Mouse (Mus musculus): ENCODE measurements around the gene Arfip1. TPM values are rescaled to one million over a fixed set of nuclear protein-coding genes. Genes with fewer than 3 reads are reported as not detected.

The Arfip1 gene
- polyA plus RNA-seq, 1 experiment: 16.6 TPM

DNA sequence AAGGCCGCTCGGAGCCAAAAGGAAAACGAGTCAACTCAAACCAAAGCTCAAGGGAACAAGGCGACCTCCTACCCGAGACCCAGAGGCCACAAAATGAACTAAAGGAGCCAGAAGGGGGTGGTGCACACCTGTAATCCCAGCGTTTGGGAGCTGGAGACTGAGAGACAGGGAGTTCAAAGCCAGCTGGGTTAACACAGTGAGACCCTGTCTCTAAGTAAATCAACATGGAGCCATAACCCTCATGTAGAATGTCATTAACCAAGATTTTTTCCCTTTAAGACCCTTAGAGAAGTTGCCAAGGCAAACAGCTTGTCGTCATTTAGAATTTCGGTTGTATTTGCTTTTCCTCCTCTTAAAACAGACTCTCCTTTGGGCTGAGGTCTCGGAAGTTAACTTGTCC lies 133.4 kb downstream of the Arfip1 start:
- no peak overlapping the region for H3K4me3 ChIP-seq (replicated peaks; ENCODE audit: insufficient read depth, low read depth, low read length)
- WGBS: 82% methylated on average over 9 of the region's 9 CpGs
- no peak for DNase-seq
- no peaks in the 10 kb centered on the region for H3K27me3 ChIP-seq (ENCODE audit: control insufficient read depth, insufficient read depth, low read length)
- TF ChIP-seq POLR2A (IDR thresholded peaks at IDR 0.05; ENCODE audit: borderline replicate concordance, insufficient read depth, low read length) (no peak), CTCF (IDR thresholded peaks at IDR 0.05; ENCODE audit: borderline replicate concordance, insufficient read depth, low read depth, low read length) (no peak)
- no peak overlapping the region for H3K27ac ChIP-seq (ENCODE audit: insufficient read depth, low read length)
- no peaks in the 10 kb centered on the region for H3K4me1 ChIP-seq (ENCODE audit: control insufficient read depth, insufficient read depth, low read length)

GRCm38 (mm10) chr3:84447803-84448202 lies 134.6 kb downstream of the Arfip1 start:
- no peak for DNase-seq
- Histone ChIP-seq H3K4me3 (replicated peaks; ENCODE audit: insufficient read depth, low read depth, low read length) (no peak overlapping the region), H3K4me1 (ENCODE audit: control insufficient read depth, insufficient read depth, low read length) (no peaks in the 10 kb centered on the region), H3K27me3 (ENCODE audit: control insufficient read depth, insufficient read depth, low read length) (no peaks in the 10 kb centered on the region), H3K27ac (ENCODE audit: insufficient read depth, low read length) (no peak overlapping the region)
- TF ChIP-seq POLR2A (IDR thresholded peaks at IDR 0.05; ENCODE audit: borderline replicate concordance, insufficient read depth, low read length) (no peak), CTCF (IDR thresholded peaks at IDR 0.05; ENCODE audit: borderline replicate concordance, insufficient read depth, low read depth, low read length) (no peak)
- 58% methylated on average over 5 of the region's 5 CpGs for WGBS

Other genes with a start within 250 kb of the Arfip1 start
- 5.6 and 6.8 TPM in 2 replicates for gene Fhdc1, start 102.2 kb downstream of the Arfip1 start, polyA plus RNA-seq (2012; rRNA removed)
- gene Tigd4, start 10.9 kb upstream of the Arfip1 start, polyA plus RNA-seq (2012; rRNA removed): 0.06 and 0.11 TPM in 2 replicates
- gene Tmem154, start 83.6 kb upstream of the Arfip1 start, polyA plus RNA-seq (2012; rRNA removed): 0.46 and 0.62 TPM in 2 replicates
- 76.2 and 87.9 TPM in 2 replicates for gene Fbxw7, start 232.6 kb upstream of the Arfip1 start, polyA plus RNA-seq (2012; rRNA removed)